ENCODE assay signal across 21 mouse cellular contexts in genomic region chr13:37941138-37941645, GRCm38 (mm10). TPM values are rescaled to one million over a fixed set of nuclear protein-coding genes. Genes with fewer than 3 reads are reported as not detected.
DNase-seq lines count a peak whose midpoint lies in the region; ATAC-seq and TF ChIP-seq lines count a peak whose summit lies in the region.
"Had no signal": no experiment of that assay in that cellular context is flagged by ENCODE, and none has a peak within 500 bp of the region (broad histone marks: within the 10 kb centered on the region; RNA-seq: fewer than 3 reads in every experiment).

No protein-coding gene starts in this region.

- peaks cover 32% of the 10 kb centered on the region for H3K4me1 ChIP-seq in kidney, adult 2 months (ENCODE audit: control insufficient read depth, insufficient read depth, low read length)
- peaks cover 27% of the 10 kb centered on the region for H3K4me1 ChIP-seq in liver, embryonic 12.5 days
- H3K4me1 ChIP-seq in liver, embryonic 13.5 days (replicated peaks) = peaks cover 21% of the 10 kb centered on the region
- H3K4me1 ChIP-seq in thymus, adult 2 months (replicated peaks; ENCODE audit: control insufficient read depth, insufficient read depth, low read length) = no peaks in the 10 kb centered on the region; the same call in 1 of the 2 replicates
- H3K4me1 ChIP-seq: hindbrain, embryonic 15.5 days; midbrain, embryonic 15.5 days; neural tube, embryonic 13.5 days had no signal

- ATAC-seq in liver, embryonic 12.5 days = no peak
- no peak for ATAC-seq in liver, embryonic 13.5 days (ENCODE audit: low read depth)
- ATAC-seq: forebrain, postnatal 0 days; intestine, postnatal 0 days; lung, postnatal 0 days; midbrain, embryonic 15.5 days had no signal

- peak; percentile 64 for DNase-seq in kidney, adult 2 months
- no peak for DNase-seq in kidney, adult 11 months
- no peak for DNase-seq in liver
- DNase-seq in liver, embryonic 13.5 days = no peak
- no peak for DNase-seq in thymus, adult 2 months
- no peak for DNase-seq in adrenal gland, postnatal 10 days
- DNase-seq: cerebellum, adult 11 months; cerebellum, adult 9-11 months; forebrain, postnatal 0 days; gastrocnemius, postnatal 36 days; right cerebral cortex, postnatal 4 days; thymus, postnatal 25 days had no signal

- no peaks in the 10 kb centered on the region for H3K9me3 ChIP-seq in liver, embryonic 12.5 days (replicated peaks)
- no peaks in the 10 kb centered on the region for H3K9me3 ChIP-seq in liver, embryonic 13.5 days (replicated peaks)
- H3K9me3 ChIP-seq: limb, embryonic 13.5 days; midbrain, embryonic 15.5 days had no signal

- TF ChIP-seq POLR2A in kidney, adult 2 months (IDR thresholded peaks at IDR 0.05; ENCODE audit: low read depth, low read length) = no peak
- TF ChIP-seq POLR2A in thymus, adult 2 months (IDR thresholded peaks at IDR 0.05; ENCODE audit: control insufficient read depth, extremely low read depth, insufficient read depth, low read length, poor library complexity) = no peak

- H3K4me2 ChIP-seq in liver, embryonic 12.5 days = no peak overlapping the region
- H3K4me2 ChIP-seq in liver, embryonic 13.5 days = no peak overlapping the region
- H3K4me2 ChIP-seq: hindbrain, embryonic 15.5 days; limb, embryonic 13.5 days; midbrain, embryonic 15.5 days; neural tube, embryonic 13.5 days had no signal

- H3K36me3 ChIP-seq in kidney, adult 2 months (ENCODE audit: control insufficient read depth, insufficient read depth, low read length) = peaks cover 2% of the 10 kb centered on the region; the same call in 1 of the 2 replicates
- peaks cover 62% of the 10 kb centered on the region for H3K36me3 ChIP-seq in liver, embryonic 12.5 days
- H3K36me3 ChIP-seq in liver, embryonic 13.5 days = peaks cover 44% of the 10 kb centered on the region
- H3K36me3 ChIP-seq in thymus, adult 2 months (ENCODE audit: control insufficient read depth, insufficient read depth, low read length) = no peaks in the 10 kb centered on the region; the same call in 1 of the 2 replicates
- H3K36me3 ChIP-seq: midbrain, embryonic 15.5 days; neural tube, embryonic 13.5 days had no signal

- WGBS in kidney, adult 2 months = 58% methylated on average over 5 of the region's 5 CpGs
- 81% methylated on average over 5 of the region's 5 CpGs for WGBS in liver, embryonic 12.5 days (ENCODE audit: insufficient replicate concordance)
- WGBS in liver, embryonic 13.5 days (ENCODE audit: insufficient replicate concordance) = 78% methylated on average over 5 of the region's 5 CpGs
- 97% methylated on average over 5 of the region's 5 CpGs for WGBS in thymus, adult 2 months

- no peak for TF ChIP-seq CTCF in kidney, adult 2 months (conservative IDR thresholded peaks at IDR 0.05; ENCODE audit: insufficient read depth, insufficient read length, low read depth, low read length)
- TF ChIP-seq CTCF in thymus, adult 2 months (IDR thresholded peaks at IDR 0.05; ENCODE audit: borderline replicate concordance, control insufficient read depth, extremely low read depth, insufficient read depth, low read length, poor library complexity) = no peak

- no peak overlapping the region for H3K4me3 ChIP-seq in kidney, adult 2 months (ENCODE audit: insufficient read depth, low read depth, low read length)
- no peak overlapping the region for H3K4me3 ChIP-seq in liver, embryonic 12.5 days
- H3K4me3 ChIP-seq in liver, embryonic 13.5 days (replicated peaks) = no peak overlapping the region
- no peak overlapping the region for H3K4me3 ChIP-seq in thymus, adult 2 months (ENCODE audit: control insufficient read depth, insufficient read depth, low read length)
- H3K4me3 ChIP-seq: hindbrain, embryonic 15.5 days; limb, embryonic 13.5 days; midbrain, embryonic 15.5 days; myocyte; neural tube, embryonic 13.5 days had no signal

- H3K27ac ChIP-seq in kidney, adult 2 months (ENCODE audit: insufficient read depth, low read depth, low read length) = peak overlapping the region; percentile 90
- H3K27ac ChIP-seq in liver, embryonic 12.5 days = peak overlapping the region; percentile 36
- peak overlapping the region; percentile 62; the same call in 1 of the 2 replicates for H3K27ac ChIP-seq in liver, embryonic 13.5 days
- no peak overlapping the region for H3K27ac ChIP-seq in thymus, adult 2 months (ENCODE audit: control insufficient read depth, insufficient read depth, low read length)
- H3K27ac ChIP-seq: hindbrain, embryonic 15.5 days; limb, embryonic 13.5 days; macrophage; midbrain, embryonic 15.5 days; neural tube, embryonic 13.5 days had no signal

- H3K27me3 ChIP-seq in kidney, adult 2 months (replicated peaks; ENCODE audit: control insufficient read depth, insufficient read depth, low read length) = no peaks in the 10 kb centered on the region
- no peaks in the 10 kb centered on the region for H3K27me3 ChIP-seq in liver, embryonic 12.5 days (replicated peaks)
- no peaks in the 10 kb centered on the region for H3K27me3 ChIP-seq in liver, embryonic 13.5 days
- H3K27me3 ChIP-seq in thymus, adult 2 months (ENCODE audit: control insufficient read depth, insufficient read depth, low read length) = no peaks in the 10 kb centered on the region
- H3K27me3 ChIP-seq: hindbrain, embryonic 15.5 days; limb, embryonic 13.5 days; midbrain, embryonic 15.5 days; neural tube, embryonic 13.5 days had no signal

- no peak overlapping the region for H3K9ac ChIP-seq in liver, embryonic 12.5 days
- H3K9ac ChIP-seq in liver, embryonic 13.5 days = no peak overlapping the region
- H3K9ac ChIP-seq: forebrain, postnatal 0 days; hindbrain, embryonic 15.5 days; limb, embryonic 13.5 days; midbrain, embryonic 15.5 days; neural tube, embryonic 13.5 days had no signal

RNA-seq across cellular contexts. Expression of gene Ssr1, which starts 52.8 kb away (rescaled TPM):
- 6.9 and 10.5 TPM in 2 replicates for polyA plus RNA-seq in kidney, adult 2 months (2012; rRNA removed)
- 103 and 107 TPM in 2 replicates for polyA plus RNA-seq in liver, embryonic 12.5 days (2016; fragmentation: Nextera tagmentation; extraction: Ambion mirVana)
- polyA plus RNA-seq in liver, embryonic 13.5 days (2015; fragmentation: Nextera tagmentation; extraction: Ambion mirVana) = 93.6 and 119 TPM in 2 replicates
- polyA plus RNA-seq in thymus, adult 2 months (2012; rRNA removed) = 6.6 and 7.2 TPM in 2 replicates
- total RNA-seq in adrenal gland, postnatal 10 days (2021) = 100 to 1,000 TPM; 117 to 134 TPM
